Mouse (Mus musculus) frontal cortex, postnatal 36 days (tissue): ENCODE results near the gene Gm11563.
"Not testable (repeated sequence)": the region's sequence is repeated elsewhere in the genome, so short reads cannot be mapped to it uniquely, and the experiment has no call there.

ENCODE experiments used
- DNase-seq, 2 experiments: peaks; one replicate each; pipeline ENCODE4 v3.0.0; 2022; ENCODE audit warnings: low spot score in 2 of 2

The Gm11563 gene

DNA sequence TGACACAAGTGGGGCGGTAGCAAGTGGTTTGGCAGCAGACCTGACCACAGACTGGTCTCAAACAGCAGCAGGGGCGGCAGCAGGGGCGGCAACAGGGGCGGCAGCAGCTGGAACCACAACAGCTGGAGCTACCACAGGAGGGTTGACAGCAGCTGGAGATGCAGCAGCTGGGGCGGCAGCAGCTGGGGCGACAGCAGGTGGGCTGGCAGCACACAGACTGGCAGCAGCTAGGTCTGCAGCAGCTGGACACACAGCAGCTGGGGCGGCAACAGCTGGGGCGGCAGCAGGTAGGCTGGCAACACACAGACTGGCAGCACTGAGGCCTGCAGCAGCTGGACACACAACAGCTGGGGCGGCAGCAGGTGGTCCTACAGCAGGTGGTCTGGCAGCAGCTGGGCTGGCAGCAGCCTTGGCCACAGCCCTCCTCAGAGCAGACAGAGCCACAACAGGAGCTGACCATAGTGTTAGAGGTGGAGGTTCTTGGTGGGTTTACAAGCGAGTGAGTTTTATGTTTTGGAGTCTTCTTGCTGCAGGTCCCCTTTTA lies at the start of gene Gm11563:
TSS of gene Gm11563 (minus strand) at position 494 of the 544 bp plus-strand sequence.
- not testable (repeated sequence) for DNase-seq

DNA sequence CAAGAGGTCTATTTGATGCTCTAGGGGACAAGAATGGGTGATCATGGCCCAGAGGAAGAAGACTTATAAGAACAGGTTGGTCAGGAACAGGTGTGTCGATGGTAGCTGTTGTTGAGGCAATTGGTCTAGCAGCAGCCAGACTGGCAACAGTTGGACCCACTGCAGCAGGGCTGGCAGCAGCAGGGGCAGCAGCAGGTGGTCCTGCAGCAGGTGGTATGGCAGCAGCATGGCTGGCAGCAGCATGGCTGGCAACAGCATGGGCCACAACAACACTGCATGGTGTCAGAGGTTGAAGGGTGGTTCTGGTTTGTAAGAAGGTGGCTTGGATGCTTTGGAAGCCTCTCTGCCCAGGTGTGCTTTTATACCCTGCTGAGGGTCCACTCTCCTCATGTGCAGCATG lies 31.7 kb upstream of the Gm11563 start, which contains the start of gene Gm14190:
TSS of gene Gm14190 (minus strand) at position 278 of the 400 bp plus-strand sequence.
- no peak for DNase-seq

DNA sequence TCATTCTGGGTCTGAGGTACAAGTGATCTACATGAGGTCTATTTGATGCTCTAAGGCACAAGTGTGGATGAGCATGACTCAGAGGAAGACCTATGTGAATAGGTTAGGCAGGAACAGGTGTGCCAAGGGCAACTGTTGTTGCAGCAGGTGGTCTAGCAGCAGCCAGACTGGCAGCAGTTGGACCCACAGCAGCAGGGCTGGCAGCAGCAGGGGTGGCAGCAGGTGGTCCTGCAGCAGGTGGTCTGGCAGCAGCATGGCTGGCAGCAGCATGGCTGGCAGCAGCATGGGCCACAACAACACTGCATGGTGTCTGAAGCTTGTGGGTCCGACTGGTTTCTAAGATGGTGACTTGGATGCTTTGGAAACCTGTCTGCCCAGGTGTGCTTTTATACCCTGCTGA lies 26.5 kb upstream of the Gm11563 start:
- not testable (repeated sequence) for DNase-seq

GRCm38 (mm10) chr11:99683481-99683880 lies 24.7 kb upstream of the Gm11563 start:
- no peak for DNase-seq

DNA sequence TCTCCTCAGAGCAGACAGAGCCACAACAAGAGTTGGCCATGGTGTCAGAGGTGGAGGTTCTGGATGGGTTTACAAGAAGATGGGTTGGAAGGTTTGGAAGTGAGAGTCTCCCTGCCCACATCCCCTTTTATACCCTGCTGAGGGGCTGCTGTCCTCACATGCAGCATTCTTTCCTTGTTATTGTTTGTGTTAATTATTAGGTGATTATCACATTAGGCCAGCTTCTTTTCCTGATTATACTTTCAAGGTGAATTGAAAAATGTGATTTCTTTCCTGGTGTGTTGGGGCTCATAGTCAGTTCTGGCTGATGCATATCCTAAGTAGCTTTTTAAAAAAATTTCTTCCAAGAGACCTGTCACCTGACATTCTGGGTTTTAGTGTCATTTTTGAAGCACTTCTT lies 7.1 kb upstream of the Gm11563 start, which contains the start of gene Krtap4-6:
TSS of gene Krtap4-6 (minus strand) at position 101 of the 400 bp plus-strand sequence.
- no peak for DNase-seq

DNA sequence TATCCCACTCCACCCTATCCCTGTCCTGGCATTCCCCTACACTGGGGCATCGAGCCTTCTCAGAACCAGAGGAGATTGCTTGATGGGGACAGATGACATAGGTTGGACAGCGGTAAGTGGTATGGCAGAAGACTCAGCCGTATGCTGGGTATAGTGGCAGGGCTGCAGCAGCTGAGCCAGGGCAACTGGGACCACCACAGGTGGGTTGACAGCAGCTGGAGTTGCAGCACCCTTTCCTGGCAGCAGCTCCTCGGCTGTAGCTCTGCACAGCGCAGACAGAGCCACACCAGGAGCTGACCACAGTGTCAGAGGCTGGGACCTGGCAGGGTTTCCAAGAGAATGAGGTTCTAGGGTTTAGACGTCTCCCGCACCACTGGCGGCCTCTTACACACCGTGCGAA lies 4.0 kb upstream of the Gm11563 start:
- DNase-seq, result no peak

DNA sequence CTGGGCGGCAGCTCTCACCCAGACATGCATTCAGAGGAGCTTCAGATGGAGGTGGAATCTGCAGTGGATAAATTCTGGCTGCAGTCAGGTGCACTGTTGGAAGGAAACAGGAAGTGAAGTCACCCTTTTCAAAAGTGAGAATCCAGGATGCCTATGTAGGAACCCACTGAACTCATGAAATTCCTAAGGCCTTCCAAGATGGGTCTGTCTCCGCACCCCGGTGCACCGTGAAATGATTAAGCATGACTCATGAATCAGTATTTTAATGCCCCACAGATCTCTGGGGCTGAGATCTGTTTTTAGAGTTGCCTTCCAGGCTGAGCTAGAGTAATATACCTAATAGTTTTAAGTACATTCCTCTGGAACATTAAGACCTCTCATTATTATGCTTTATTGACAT lies 496 bp upstream of the Gm11563 start:
- DNase-seq, result no peak

GRCm38 (mm10) chr11:99657051-99657450 lies 1.7 kb downstream of the Gm11563 start:
- no peak for DNase-seq

- DNase-seq, result no peak
Measured at GRCm38 (mm10) chr11:99650136-99650535, 8.6 kb downstream of the Gm11563 start, which contains the start of gene Gm11555. Gene Gm11555, minus strand, starts transcription at chr11:99650236.

- DNase-seq, result peak in 1 of 2 experiments; percentile 28
Measured at GRCm38 (mm10) chr11:99646444-99646843, 12.3 kb downstream of the Gm11563 start.

- no peak for DNase-seq
Measured at GRCm38 (mm10) chr11:99644351-99644750, 14.4 kb downstream of the Gm11563 start.

GRCm38 (mm10) chr11:99643635-99644139 lies 15.1 kb downstream of the Gm11563 start, which contains the start of gene Krtap4-7:
Gene Krtap4-7, minus strand, starts transcription at chr11:99644089.
- DNase-seq, result not testable (repeated sequence)

GRCm38 (mm10) chr11:99640926-99641325 lies 17.8 kb downstream of the Gm11563 start:
- DNase-seq, result no peak

DNA sequence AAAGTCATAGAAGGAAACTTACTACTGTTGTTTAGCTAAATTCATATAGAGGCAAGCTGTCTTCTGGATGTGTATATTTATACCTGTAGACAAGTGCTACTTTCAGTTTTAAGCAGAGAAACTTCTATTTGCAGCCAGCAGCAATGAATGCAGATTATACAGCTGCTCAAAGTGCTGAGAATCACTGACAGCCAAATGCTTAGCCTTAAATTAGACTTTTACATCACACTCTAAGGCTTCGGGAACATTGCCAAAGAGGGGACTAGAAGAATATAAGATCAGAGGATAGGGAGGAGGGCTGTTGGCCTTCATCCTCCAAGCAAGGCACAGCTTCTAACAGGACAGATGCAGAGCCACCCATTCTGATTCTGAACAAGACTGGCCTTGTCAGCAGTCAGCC lies 21.7 kb downstream of the Gm11563 start:
- DNase-seq, result peak in 1 of 2 experiments; percentile 41

DNA sequence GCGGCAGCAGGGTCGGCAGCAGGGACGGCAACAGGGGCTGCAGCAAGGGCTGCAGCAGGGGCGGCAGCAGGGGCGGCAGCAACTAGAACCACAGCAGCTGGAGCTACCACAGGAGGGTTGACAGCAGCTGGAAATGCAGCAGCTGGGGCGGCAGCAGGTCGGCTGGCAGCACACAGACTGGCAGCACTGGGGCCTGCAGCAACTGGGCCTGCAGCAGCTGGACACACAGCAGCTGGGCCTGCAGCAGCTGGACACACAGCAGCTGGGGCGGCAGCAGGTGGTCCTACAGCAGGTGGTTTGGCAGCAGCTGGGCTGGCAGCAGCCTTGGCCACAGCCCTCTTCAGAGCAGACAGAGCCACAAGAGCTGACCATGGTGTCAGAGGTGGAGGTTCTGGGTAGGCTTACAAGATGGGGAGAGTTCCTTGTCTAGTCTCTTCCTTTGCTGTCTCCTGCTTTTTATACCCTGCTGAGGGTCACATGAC lies 24.1 kb downstream of the Gm11563 start, which contains the start of gene Krtap4-2:
TSS of gene Krtap4-2 (minus strand) at position 432 of the 482 bp plus-strand sequence.
- DNase-seq, result no peak

GRCm38 (mm10) chr11:99633293-99633692 lies 25.5 kb downstream of the Gm11563 start:
- DNase-seq, result peak in 1 of 2 experiments; percentile 51

DNA sequence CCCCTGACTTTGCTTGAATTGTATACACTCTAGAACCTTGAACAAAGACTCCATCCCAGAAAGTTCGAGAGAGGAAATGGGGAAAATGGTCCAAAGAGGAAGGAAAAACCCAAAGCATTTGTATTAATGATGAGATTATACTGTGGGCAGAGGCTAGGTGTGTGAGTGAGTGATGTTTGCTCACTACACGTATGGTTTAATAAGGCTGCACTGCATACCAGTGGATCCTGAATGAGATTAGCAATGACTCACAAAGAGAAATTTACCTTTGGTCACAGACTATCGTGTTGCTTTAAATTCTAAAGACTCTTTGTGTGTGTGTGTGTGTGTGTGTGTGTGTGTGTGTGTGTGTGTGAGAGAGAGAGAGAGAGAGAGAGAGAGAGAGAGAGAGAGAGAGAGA lies 27.9 kb downstream of the Gm11563 start:
- no peak for DNase-seq

DNA sequence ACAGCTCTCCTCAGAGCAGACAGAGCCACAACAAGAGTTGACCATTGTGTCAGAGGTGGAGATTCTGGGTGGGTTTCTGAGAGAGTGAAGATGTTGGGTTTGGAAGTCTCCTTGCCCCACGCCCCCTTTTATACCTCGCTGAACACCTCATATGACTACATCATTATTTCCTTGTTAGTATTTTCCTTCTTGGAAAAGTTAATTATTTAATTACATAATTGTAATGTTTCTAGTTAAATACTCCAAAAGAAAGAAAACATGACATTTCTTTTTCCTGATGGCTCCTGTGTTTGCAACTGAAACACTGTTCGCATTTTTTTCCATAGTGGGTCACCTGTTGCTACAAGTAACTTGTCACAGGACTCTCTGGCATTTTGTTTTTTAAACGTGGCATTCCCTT lies 30.6 kb downstream of the Gm11563 start, which contains the start of gene Krtap4-1:
TSS of gene Krtap4-1 (minus strand) at position 101 of the 400 bp plus-strand sequence.
- no peak for DNase-seq

- DNase-seq, result no peak
Measured at GRCm38 (mm10) chr11:99620335-99620734, 38.4 kb downstream of the Gm11563 start, which contains the start of gene Gm11562. Gene Gm11562, minus strand, starts transcription at chr11:99620435.

GRCm38 (mm10) chr11:99614796-99615363 lies 43.9 kb downstream of the Gm11563 start, which contains the start of gene Krtap2-4:
Gene Krtap2-4, minus strand, starts transcription at chr11:99614846.
- no peak for DNase-seq

GRCm38 (mm10) chr11:99610089-99610488 lies 48.7 kb downstream of the Gm11563 start, which contains the start of gene Gm11937:
Gene Gm11937, minus strand, starts transcription at chr11:99610189.
- DNase-seq, result not testable (repeated sequence)

GRCm38 (mm10) chr11:99609126-99609525 lies 49.6 kb downstream of the Gm11563 start:
- peak; percentile 22 to 67 for DNase-seq
